Mouse (Mus musculus): ENCODE measurements around the gene Cwh43. TPM values are rescaled to one million over a fixed set of nuclear protein-coding genes. Genes with fewer than 3 reads are reported as not detected.

Cwh43 gene
- polyA plus RNA-seq, 1 experiment from 2014 or later: 0.09 TPM

DNA sequence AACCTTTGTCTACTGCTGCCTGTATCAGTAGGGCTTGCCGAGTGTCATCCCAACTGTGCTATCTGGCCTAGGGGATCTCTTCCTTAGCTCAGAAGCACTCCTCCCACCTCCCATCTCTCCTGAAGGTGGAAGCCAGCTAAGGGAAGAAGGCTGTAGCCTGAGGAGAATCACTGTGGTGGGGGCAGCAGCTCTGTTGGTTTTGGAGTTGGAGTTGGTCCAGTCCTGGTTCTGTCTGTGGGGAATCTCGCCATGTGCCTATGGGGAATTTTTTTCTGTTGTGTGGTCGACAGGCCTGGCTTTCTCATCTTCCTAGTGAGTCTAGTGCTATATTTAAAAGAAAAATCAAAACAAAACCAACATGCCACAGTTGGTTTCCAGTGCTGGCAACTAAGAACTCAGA is 91.5 kb downstream of the Cwh43 start:
- Histone ChIP-seq H3K4me1 (replicated peaks; ENCODE audit: control insufficient read depth, insufficient read depth, low read length) (peaks cover 14% of the 10 kb centered on the region), H3K4me2 (ENCODE audit: low read length) (no peak overlapping the region), H3K27me3 (replicated peaks; ENCODE audit: control insufficient read depth, insufficient read depth, low read length) (no peaks in the 10 kb centered on the region), H3K36me3 (ENCODE audit: control insufficient read depth, insufficient read depth, low read length) (no peaks in the 10 kb centered on the region), H3K9me3 (ENCODE audit: control insufficient read depth, low read length) (no peaks in the 10 kb centered on the region), H3K4me3 (ENCODE audit: low read depth, low read length) (no peak overlapping the region), H3K9ac (ENCODE audit: low read length) (no peak overlapping the region), H3K27ac (ENCODE audit: low read depth) (no peak overlapping the region)
- ATAC-seq (replicated peaks; ENCODE audit: low FRiP score, low TSS enrichment, low read depth): no peak
- DNase-seq (ENCODE audit: low spot score): no peak
- WGBS: 66% methylated on average over 3 of the region's 3 CpGs

DNA sequence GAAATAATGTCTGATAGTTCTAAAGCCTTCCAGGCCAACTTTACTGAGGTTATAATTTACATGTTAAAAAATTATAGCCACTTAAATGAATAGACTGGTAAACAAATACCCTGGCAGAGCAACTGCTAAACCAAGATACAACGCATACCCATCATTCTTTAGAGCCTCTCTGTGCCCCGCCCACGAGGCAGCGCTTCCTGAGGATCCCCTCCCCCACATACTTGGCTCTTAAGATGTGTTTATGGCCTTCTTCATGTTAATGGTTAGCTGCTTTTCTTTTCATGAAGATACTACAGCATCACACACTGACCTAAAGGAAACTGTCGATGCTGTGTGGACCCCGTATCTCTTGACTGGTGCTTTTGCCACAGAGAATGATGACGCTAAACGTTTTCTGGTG is 92.7 kb downstream of the Cwh43 start:
- Histone ChIP-seq H3K4me3 (ENCODE audit: low read depth, low read length) (no peak overlapping the region), H3K4me2 (ENCODE audit: low read length) (no peak overlapping the region), H3K9me3 (ENCODE audit: control insufficient read depth, low read length) (no peaks in the 10 kb centered on the region), H3K4me1 (replicated peaks; ENCODE audit: control insufficient read depth, insufficient read depth, low read length) (peaks cover 8% of the 10 kb centered on the region), H3K36me3 (ENCODE audit: control insufficient read depth, insufficient read depth, low read length) (no peaks in the 10 kb centered on the region), H3K27me3 (replicated peaks; ENCODE audit: control insufficient read depth, insufficient read depth, low read length) (no peaks in the 10 kb centered on the region), H3K27ac (ENCODE audit: low read depth) (no peak overlapping the region), H3K9ac (ENCODE audit: low read length) (no peak overlapping the region)
- no peak for ATAC-seq (replicated peaks; ENCODE audit: low FRiP score, low TSS enrichment, low read depth)
- 60% methylated on average over 8 of the region's 8 CpGs for WGBS
- no peak for DNase-seq (ENCODE audit: low spot score)

DNA sequence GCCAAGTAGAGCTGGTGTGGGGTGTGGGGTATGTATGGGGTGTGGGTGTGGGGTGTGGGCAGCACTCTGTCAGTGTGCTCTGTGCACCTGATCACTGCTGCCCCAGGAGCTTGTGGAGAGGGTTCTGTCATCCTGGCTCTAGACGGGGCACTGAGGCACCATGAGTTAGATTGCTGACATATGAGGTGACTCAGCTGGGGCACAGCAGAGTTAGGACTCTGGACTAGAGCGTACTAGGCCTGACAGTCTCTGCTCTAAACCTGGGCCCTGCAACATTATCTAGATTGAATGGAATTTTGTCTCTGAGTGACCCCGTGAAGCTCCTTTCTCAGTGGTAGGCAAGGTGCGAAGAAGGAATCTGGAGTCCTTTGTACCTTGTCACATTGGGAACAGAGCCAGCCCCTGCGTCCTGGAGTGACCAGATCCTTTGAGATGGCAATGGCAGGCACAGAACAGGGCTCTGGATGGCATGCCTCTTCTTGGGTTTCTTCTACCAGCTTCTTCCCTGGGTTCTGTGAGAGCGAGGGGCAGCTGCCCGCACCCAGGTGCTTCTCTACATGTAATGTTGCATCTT is 95.1 kb downstream of the Cwh43 start:
- no peaks in the 10 kb centered on the region for H3K27me3 ChIP-seq (replicated peaks; ENCODE audit: control insufficient read depth, insufficient read depth, low read length)
- H3K9me3 ChIP-seq (ENCODE audit: control insufficient read depth, low read length): no peaks in the 10 kb centered on the region
- DNase-seq (ENCODE audit: low spot score) (no peak), ATAC-seq (replicated peaks; ENCODE audit: low FRiP score, low TSS enrichment, low read depth) (no peak; the same call in 1 of the 2 replicates)
- WGBS: 81% methylated on average over 7 of the region's 7 CpGs
- H3K9ac ChIP-seq (ENCODE audit: low read length): no peak overlapping the region
- no peak overlapping the region for H3K4me2 ChIP-seq (ENCODE audit: low read length)
- peaks cover 8% of the 10 kb centered on the region for H3K4me1 ChIP-seq (replicated peaks; ENCODE audit: control insufficient read depth, insufficient read depth, low read length)
- H3K36me3 ChIP-seq (ENCODE audit: control insufficient read depth, insufficient read depth, low read length): no peaks in the 10 kb centered on the region
- H3K27ac ChIP-seq (ENCODE audit: low read depth): no peak overlapping the region
- H3K4me3 ChIP-seq (ENCODE audit: low read depth, low read length): no peak overlapping the region

DNA sequence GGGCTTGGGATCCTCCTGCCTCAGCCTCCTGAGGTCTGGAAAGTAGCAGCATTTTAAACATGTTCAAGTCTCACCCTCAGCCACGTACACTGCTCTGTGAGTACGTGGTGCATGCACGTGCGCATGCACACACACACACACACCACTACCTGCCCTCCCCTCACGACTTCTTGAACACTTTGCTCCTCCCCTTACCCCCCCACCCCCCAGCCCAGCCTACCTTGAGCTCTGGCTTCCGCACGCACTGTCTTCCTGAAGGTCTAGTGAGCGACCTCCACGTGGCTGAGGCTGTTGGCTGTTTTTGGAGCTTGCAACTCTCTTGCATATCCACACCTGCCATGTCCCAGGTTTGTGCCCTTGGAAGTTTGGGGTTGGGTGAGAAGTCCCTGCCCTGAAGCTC is 96.5 kb downstream of the Cwh43 start:
- Histone ChIP-seq H3K4me3 (ENCODE audit: low read depth, low read length) (no peak overlapping the region), H3K9ac (ENCODE audit: low read length) (no peak overlapping the region), H3K9me3 (ENCODE audit: control insufficient read depth, low read length) (no peaks in the 10 kb centered on the region), H3K36me3 (ENCODE audit: control insufficient read depth, insufficient read depth, low read length) (no peaks in the 10 kb centered on the region), H3K4me1 (replicated peaks; ENCODE audit: control insufficient read depth, insufficient read depth, low read length) (peaks cover 8% of the 10 kb centered on the region), H3K27ac (ENCODE audit: low read depth) (no peak overlapping the region), H3K27me3 (replicated peaks; ENCODE audit: control insufficient read depth, insufficient read depth, low read length) (no peaks in the 10 kb centered on the region), H3K4me2 (ENCODE audit: low read length) (no peak overlapping the region)
- 88% methylated on average over 9 of the region's 9 CpGs for WGBS
- DNase-seq (ENCODE audit: low spot score) (no peak), ATAC-seq (replicated peaks; ENCODE audit: low FRiP score, low TSS enrichment, low read depth) (no peak)

Other genes with a start within 250 kb of the Cwh43 start
- gene Fryl, start 149.5 kb upstream of the Cwh43 start, polyA plus RNA-seq (2014; fragmentation: Nextera tagmentation; extraction: Ambion mirVana): 33.2 and 36.8 TPM in 2 replicates
- gene Ociad1, start 113.3 kb upstream of the Cwh43 start, polyA plus RNA-seq (2014; fragmentation: Nextera tagmentation; extraction: Ambion mirVana): 148 and 164 TPM in 2 replicates
- 117 and 131 TPM in 2 replicates for gene Ociad2, start 65.0 kb upstream of the Cwh43 start, polyA plus RNA-seq (2014; fragmentation: Nextera tagmentation; extraction: Ambion mirVana)
- 28.3 and 30.3 TPM in 2 replicates for gene Dcun1d4, start 74.9 kb downstream of the Cwh43 start, polyA plus RNA-seq (2014; fragmentation: Nextera tagmentation; extraction: Ambion mirVana)
- 1.0 and 1.1 TPM in 2 replicates for gene Lrrc66, start 226.5 kb downstream of the Cwh43 start, polyA plus RNA-seq (2014; fragmentation: Nextera tagmentation; extraction: Ambion mirVana)
- 20.7 and 25.0 TPM in 2 replicates for gene Sgcb, start 241.7 kb downstream of the Cwh43 start, polyA plus RNA-seq (2014; fragmentation: Nextera tagmentation; extraction: Ambion mirVana)
- 0.45 and 0.85 TPM in 2 replicates for gene Spata18, start 245.3 kb downstream of the Cwh43 start, polyA plus RNA-seq (2014; fragmentation: Nextera tagmentation; extraction: Ambion mirVana)

Measured in intestine, embryonic 14.5 days (tissue).